Mouse (Mus musculus) CD4-positive naive resting alpha-beta T cell, adult 57 days (primary cell): Measurements from ENCODE around the gene Cd276. TPM values are rescaled to one million over a fixed set of nuclear protein-coding genes. Genes with fewer than 3 reads are reported as not detected.

Experiments
- total RNA-seq: library from RNA; stranded (reverse); gene quantifications from one replicate; pipeline ENCODE4 v1.2.4, GENCODE M21; 2023

Gene Cd276
- 0.30 TPM for total RNA-seq

DNA sequence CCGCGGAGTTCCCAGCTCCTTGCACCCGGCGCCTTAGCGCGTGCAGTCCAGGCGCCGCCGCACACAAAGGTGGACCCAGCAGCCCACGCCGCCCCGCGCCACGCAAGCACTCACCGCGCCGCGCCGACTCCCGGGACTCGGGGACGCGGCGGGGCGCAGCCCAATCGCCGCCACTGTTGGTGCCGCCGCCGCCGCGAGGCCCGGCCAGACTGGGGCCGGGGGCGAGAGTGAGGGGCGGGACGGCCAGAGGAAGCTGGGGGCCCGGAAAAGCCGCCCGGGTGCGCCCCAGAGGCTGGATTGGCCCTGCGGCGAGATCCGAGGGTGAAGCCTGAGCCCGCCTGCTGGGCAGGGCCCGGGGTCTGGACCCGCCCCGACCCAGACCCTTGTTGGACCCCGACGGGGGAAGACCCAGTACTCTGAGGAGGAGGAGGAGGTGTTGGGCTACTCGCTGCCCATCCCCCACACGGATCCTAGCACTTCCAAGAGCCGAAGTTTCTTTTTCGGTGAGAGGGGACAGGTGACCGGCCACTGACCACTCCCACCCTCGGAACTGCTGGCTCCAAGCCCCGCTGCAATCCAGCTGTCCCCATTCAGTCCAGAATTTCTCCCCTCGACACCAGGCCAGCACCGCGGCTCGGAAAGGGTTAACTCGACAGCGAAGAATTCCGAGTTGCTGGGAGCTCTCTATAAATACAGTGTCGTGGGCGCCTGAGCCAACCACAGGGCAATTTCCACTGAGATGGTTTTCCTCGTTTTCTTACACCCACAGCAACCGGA lies at the start of gene Cd276:
Gene Cd276 (minus strand): TSS at position 530 of the 777 bp plus-strand sequence.

GRCm38 (mm10) chr9:58581958-58582540 lies 26.8 kb upstream of the Cd276 start, which contains the start of gene Nptn:
Gene Nptn, plus strand, starts transcription at chr9:58582240.

DNA sequence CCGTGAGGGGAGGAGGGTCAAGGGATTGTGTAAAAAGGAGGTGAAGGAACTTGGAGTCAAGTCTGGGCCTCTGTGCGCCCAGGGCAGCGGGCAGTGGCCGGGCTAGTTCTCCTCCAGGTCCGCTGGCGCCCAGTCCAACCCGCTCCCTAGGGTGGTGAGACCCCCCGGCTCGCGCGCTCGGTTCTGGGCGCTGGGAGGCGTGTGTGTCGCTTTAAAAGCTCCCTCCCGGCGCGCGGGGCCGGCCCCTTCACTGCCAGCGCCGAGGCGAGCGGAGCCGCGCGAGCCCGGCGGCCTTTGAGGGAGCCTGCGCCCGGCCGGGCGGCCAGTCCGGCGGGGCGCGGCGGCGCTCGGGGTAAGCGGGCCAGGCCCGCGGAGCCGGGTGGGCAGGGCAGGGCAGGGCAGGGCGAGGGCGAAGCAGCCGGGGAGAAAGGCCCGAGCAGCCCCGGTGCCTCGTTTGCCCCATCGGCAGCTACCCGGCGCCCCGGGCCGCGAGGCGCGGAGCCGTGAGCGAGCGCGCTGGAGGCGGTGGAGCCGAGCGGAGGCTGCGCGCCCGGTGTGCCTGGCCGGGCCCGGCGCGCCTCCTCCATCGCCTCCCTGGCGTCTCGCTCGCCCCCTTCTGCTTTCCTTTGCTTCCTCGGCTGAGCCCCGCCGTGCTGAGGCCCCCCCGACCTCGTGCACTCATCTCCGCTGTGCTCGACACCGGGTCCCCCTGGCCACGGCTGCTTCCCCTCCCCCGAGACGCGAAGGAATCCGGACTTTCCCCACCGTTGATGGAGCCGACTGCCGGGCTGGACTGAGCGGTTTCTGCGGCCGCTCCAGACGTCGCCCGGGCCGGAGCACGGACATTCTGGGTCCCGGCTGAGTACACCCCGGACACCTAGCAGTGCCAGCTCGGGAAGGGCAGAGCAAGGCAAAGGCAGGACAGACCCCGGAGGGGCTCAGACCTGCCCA lies 67.1 kb downstream of the Cd276 start, which contains the start of gene Insyn1:
Gene Insyn1 (plus strand): TSS at position 753 of the 951 bp plus-strand sequence.

Other genes with a start within 250 kb of the Cd276 start
- gene Loxl1, start 242.3 kb downstream of the Cd276 start, total RNA-seq, result 1.1 TPM
- gene Tbc1d21, start 185.0 kb downstream of the Cd276 start, total RNA-seq, result not detected
- not detected for gene Insyn1, start 66.8 kb downstream of the Cd276 start, total RNA-seq
- gene Nptn, start 26.8 kb upstream of the Cd276 start, total RNA-seq, result 117 TPM
- gene Rec114, start 188.5 kb upstream of the Cd276 start, total RNA-seq, result not detected